Mouse (Mus musculus): ENCODE results near the gene Clns1a.

- no peak for TF ChIP-seq CTCF (IDR thresholded peaks at IDR 0.05; ENCODE audit: extremely low read depth, insufficient read depth, low read length)
- TF ChIP-seq POLR2A (IDR thresholded peaks at IDR 0.05; ENCODE audit: extremely low read depth, insufficient read depth, low read length): no peak
Observed at GRCm38 (mm10) chr7:97707123-97707522, 10.7 kb downstream of the Clns1a start.
